Mouse (Mus musculus) common myeloid progenitor, adult 5-6 weeks (primary cell): ENCODE measurements around the gene Gstz1. TPM values are rescaled to one million over a fixed set of nuclear protein-coding genes. Genes with fewer than 3 reads are reported as not detected.
A peak's percentile ranks its signal among the peaks of the same experiment; 100 is the strongest.

ENCODE experiments used
- ATAC-seq: replicated peaks from 2 replicates; pipeline ENCODE4 v1.8.0; 2016; ENCODE audit warnings: low read depth, mild to moderate bottlenecking, moderate TSS enrichment, inconsistent platforms; ENCODE audit not compliant: poor library complexity, severe bottlenecking
- total RNA-seq: library from RNA; stranded (forward); fragments of 200-1000, 187-1606 nt; gene quantifications from 2 replicates; pipeline ENCODE4 v1.2.3, GENCODE M21; 2017

Gene Gstz1
- total RNA-seq, result 18.1 and 19.7 TPM in 2 replicates

- peak; percentile 86 for ATAC-seq
Observed at GRCm38 (mm10) chr12:87146966-87147365, at the start of gene Gstz1. TSS of gene Gstz1 (plus strand) at chr12:87147165.

- no peak for ATAC-seq
Observed at GRCm38 (mm10) chr12:87100331-87100730, 46.6 kb upstream of the Gstz1 start.

GRCm38 (mm10) chr12:87102165-87102631 lies 44.8 kb upstream of the Gstz1 start, which contains the start of gene Ngb:
TSS of gene Ngb (minus strand) at chr12:87102539.
- no peak; the same call in 1 of the 2 replicates for ATAC-seq

GRCm38 (mm10) chr12:87103471-87103870 lies 43.5 kb upstream of the Gstz1 start:
- ATAC-seq, result no peak

- no peak for ATAC-seq
Observed at GRCm38 (mm10) chr12:87104796-87105195, 42.2 kb upstream of the Gstz1 start.

GRCm38 (mm10) chr12:87107357-87107977 lies 39.5 kb upstream of the Gstz1 start:
- ATAC-seq, result no peak

- no peak; the same call in 1 of the 2 replicates for ATAC-seq
Observed at GRCm38 (mm10) chr12:87121918-87122589, 24.9 kb upstream of the Gstz1 start.

- ATAC-seq, result no peak
Observed at GRCm38 (mm10) chr12:87127256-87127655, 19.7 kb upstream of the Gstz1 start.

- no peak for ATAC-seq
Observed at GRCm38 (mm10) chr12:87130224-87130623, 16.7 kb upstream of the Gstz1 start.

- ATAC-seq, result no peak
Observed at GRCm38 (mm10) chr12:87131181-87131580, 15.8 kb upstream of the Gstz1 start.

GRCm38 (mm10) chr12:87131619-87132018 lies 15.3 kb upstream of the Gstz1 start:
- peak; percentile 65 for ATAC-seq

- ATAC-seq, result 0 out of 2 replicates have a peak, but pooled peaks have one; percentile 39
Observed at GRCm38 (mm10) chr12:87132210-87132609, 14.8 kb upstream of the Gstz1 start.

GRCm38 (mm10) chr12:87132784-87133183 lies 14.2 kb upstream of the Gstz1 start:
- ATAC-seq, result no peak

- no peak for ATAC-seq
Observed at GRCm38 (mm10) chr12:87137439-87138341, 9.3 kb upstream of the Gstz1 start.

GRCm38 (mm10) chr12:87138342-87138701 lies 8.6 kb upstream of the Gstz1 start:
- ATAC-seq, result no peak

- no peak for ATAC-seq
Observed at GRCm38 (mm10) chr12:87138768-87139167, 8.2 kb upstream of the Gstz1 start.

- no peak for ATAC-seq
Observed at GRCm38 (mm10) chr12:87142156-87142555, 4.8 kb upstream of the Gstz1 start.

- ATAC-seq, result peak; percentile 93
Observed at GRCm38 (mm10) chr12:87147395-87148089, 577 bp downstream of the Gstz1 start, which contains the start of gene Pomt2. TSS of gene Pomt2 (minus strand) at chr12:87147968.

GRCm38 (mm10) chr12:87148136-87148535 lies 1.2 kb downstream of the Gstz1 start:
- ATAC-seq, result no peak

- no peak for ATAC-seq
Observed at GRCm38 (mm10) chr12:87149471-87149870, 2.5 kb downstream of the Gstz1 start.
